ENCODE assay signal across 18 mouse cellular contexts in the genomic region with DNA sequence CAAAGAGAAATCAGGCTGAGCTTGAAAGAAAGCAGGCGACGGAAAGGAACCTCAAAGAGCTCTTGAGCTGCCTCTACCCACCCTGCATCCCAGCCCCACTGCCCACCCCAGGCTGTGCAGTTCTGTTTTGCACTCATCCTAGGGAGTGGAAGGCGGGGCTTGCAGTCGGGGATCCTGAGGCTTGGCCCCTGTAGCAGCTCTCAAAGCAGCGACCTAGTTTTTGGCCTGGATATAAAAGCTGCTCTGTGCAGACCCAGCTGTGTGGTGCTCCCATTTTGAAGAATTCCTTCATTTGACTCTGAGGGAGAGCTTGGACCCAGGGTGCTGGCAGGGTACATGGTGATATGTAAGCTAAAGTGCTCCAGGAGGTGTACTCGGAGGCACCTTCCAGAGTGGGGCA. TPM values are rescaled to one million over a fixed set of nuclear protein-coding genes. Genes with fewer than 3 reads are reported as not detected.
DNase-seq lines count a peak whose midpoint lies in the region; TF ChIP-seq lines count a peak whose summit lies in the region.
"Had no signal": no experiment of that assay in that cellular context is flagged by ENCODE, and none has a peak within 500 bp of the region (broad histone marks: within the 10 kb centered on the region; RNA-seq: fewer than 3 reads in every experiment).

No protein-coding gene starts in this region.

- TF ChIP-seq CTCF in gastrocnemius, adult 2 months (IDR thresholded peaks at IDR 0.05), result no peak

- no peak overlapping the region for H3K27ac ChIP-seq in gastrocnemius, adult 2 months
- H3K27ac ChIP-seq: embryonic facial prominence, embryonic 10.5 days; forebrain, embryonic 12.5 days; heart, embryonic 10.5 days; liver, embryonic 15.5 days; midbrain, embryonic 13.5 days; neural tube, embryonic 13.5 days had no signal

- H3K4me3 ChIP-seq in gastrocnemius, adult 2 months, result no peak overlapping the region
- H3K4me3 ChIP-seq: embryonic facial prominence, embryonic 10.5 days; forebrain, embryonic 12.5 days; heart, embryonic 10.5 days; liver, embryonic 15.5 days; midbrain, embryonic 13.5 days; neural tube, embryonic 13.5 days had no signal

- intact Hi-C loops in gastrocnemius, adult 2 months (cut with DNase I), result loop anchor here (5.0 kb wide), 2 partner anchors 297 to 382 kb away; no protein-coding TSS in a partner anchor

- DNase-seq in gastrocnemius, adult 2 months, result peak; percentile 18
- no peak for DNase-seq in gastrocnemius, postnatal 4 days (ENCODE audit: low spot score in 2 of 2)
- peak; percentile 61 for DNase-seq in right cerebral cortex, adult 18-20 months
- DNase-seq in right cerebral cortex, postnatal 4 days, result no peak
- DNase-seq in left cerebral cortex, adult 9 months (ENCODE audit: low spot score in 2 of 2), result peak; percentile 35 to 45
- DNase-seq in retina, embryonic 14.5 days (ENCODE audit: low spot score), result peak; percentile 14
- no peak for DNase-seq in adrenal gland, postnatal 25 days
- DNase-seq: cerebellum, adult 11 months; kidney, adult 18-20 months; kidney, postnatal 10 days; thymus, postnatal 4 days had no signal

RNA-seq across cellular contexts. Expression of a gene that starts 37.4 kb away (rescaled TPM):
- total RNA-seq in gastrocnemius, adult 2 months (2021), result 1 to 10 TPM in 1 of 2 experiments, under 1 TPM in 1; 0.74 to 1.0 TPM
- 10 to 100 TPM; 13.4 to 14.0 TPM for total RNA-seq in gastrocnemius, postnatal 4 days (2021)
- 3.4 and 4.2 TPM in 2 replicates for total RNA-seq in adrenal gland, postnatal 25 days (2021)
- total RNA-seq: common myeloid progenitor, adult 5-6 weeks had no signal

Comparison
In these comparisons a context has a peak if more than half of its experiments do, and no peak if none do; other contexts are left out.
1. DNase-seq: peak in gastrocnemius, adult 2 months (single experiment), right cerebral cortex, adult 18-20 months (single experiment), left cerebral cortex, adult 9 months (2 of 2) and retina, embryonic 14.5 days (single experiment); none in gastrocnemius, postnatal 4 days (0 of 2), right cerebral cortex, postnatal 4 days (single experiment) and adrenal gland, postnatal 25 days (single experiment).